Mouse (Mus musculus) c-Kit-positive CD71-negative TER-119-negative erythroid progenitor cells, embryonic 14.5 days (primary cell): Measurements from ENCODE around the gene Pml.
"Not testable (repeated sequence)": the region's sequence is repeated elsewhere in the genome, so short reads cannot be mapped to it uniquely, and the experiment has no call there.

Source experiments
- DNase-seq: peaks from one replicate; pipeline ENCODE4 v3.0.0-alpha.2; 2013; ENCODE audit warnings: low read depth

The Pml gene

DNA sequence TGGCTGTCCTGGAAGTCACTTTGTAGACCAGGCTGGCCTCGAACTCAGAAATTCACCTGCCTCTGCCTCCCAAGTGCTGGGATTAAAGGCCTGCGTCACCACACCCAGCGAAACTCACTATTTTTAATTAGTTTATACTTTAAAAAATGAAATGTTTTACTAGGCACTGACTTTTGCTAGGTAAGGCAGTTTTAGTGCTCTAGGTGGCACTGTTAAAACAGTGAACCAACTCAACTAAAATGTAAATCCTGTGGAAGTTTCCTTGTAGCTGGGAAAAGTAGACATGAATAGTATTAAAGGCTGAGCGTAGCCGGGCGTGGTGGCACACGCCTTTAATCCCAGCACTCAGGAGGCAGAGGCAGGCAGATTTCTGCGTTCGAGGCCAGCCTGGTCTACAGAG lies 22.0 kb upstream of the Pml start:
- not testable (repeated sequence) for DNase-seq

DNA sequence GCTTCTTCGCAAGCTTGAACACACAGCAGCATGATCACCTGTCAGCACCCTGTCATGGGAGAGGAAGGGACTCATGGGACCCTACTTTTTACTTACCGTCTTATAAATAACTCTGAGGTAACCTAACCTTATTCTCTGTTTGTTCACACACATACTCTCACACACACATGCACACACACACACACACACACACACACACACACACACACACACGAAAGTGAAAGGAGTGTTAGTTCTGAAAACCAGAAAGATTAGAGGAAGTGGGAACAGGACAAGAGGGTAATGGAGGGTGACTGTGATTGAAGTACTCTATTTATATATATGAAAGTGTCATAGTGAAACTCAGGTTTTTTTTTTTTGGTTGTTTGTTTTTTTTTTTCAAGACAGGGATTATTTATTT lies 21.5 kb upstream of the Pml start:
- DNase-seq: no peak

DNA sequence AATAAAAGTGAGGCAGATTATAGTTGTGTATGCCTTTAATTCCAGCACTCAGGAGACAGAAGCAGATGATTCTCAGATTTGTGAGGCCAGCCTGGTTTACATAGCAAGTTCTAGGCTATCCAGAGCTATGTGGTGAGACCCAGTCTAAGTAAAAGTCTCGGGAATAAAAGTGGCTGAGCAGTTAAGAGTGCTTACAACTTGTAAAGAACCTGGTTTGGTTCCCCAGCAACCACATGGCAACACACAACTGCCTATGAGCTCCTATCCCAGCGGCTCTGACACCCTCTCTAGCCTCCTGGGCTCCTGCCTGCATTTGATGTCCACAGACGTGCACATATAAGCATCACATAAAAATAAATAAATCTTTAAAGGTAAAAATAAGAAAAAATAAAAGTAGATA lies 20.5 kb upstream of the Pml start:
- no peak for DNase-seq

DNA sequence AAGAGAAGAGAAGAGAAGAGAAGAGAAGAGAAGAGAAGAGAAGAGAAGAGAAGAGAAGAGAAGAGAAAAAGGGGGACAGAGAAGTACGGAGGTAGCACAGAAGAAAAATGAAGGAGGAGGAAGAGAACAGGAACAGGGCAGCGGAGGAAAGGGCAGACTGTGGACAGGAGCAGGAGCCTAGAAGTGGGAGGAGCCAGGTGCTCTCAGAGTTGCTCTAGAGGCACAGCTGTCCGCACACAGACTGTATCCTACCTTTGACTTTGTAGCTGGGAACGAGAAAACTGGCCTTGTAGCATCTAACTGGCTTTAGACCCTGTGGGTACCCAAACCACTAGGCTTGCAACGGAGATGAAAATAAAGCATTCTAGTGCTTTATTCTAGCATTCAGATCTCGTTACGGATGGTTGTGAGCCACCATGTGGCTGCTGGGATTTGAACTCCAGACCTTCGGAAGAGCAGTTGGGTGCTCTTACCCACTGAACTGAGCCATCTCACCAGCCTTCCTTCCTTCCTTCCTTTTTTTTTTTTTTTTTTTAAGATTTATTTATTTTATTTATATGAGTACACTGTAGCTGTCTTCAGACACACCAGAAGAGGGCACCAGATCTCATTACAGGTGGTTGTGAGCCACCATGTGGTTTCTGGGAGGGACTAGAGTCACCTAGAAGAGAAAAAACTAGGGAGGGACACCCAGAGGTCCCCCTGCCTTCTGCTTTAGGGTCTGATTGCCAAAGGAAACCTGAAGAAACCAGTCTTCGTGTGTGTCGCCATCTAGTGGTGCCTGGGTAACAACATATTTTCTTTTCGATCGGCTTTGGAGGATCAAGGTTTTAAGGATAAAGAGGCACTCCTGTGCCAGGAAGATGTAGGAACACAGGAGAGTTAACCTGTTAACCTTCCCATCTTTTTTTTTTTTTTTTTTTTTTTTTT lies 19.1 kb upstream of the Pml start:
- peak; percentile 78 for DNase-seq

DNA sequence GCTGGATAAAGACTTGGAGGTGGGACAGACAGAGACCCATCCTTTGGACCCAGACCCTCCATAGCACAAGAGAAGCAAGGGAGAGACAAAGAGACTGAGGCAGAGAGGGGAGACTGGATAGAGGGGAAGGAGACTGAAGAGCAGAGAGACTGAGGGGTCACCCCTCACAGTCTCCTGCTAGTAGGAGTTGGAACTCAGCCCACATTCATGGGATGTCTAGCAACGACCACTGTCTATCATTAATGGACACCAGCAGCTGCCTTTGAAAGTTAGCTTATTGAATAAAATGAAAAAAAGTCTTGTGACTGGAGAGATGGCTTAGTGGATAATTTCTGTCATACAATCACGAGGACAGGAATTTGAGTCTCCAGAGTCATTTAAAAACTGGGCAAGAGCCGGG lies 17.5 kb upstream of the Pml start:
- DNase-seq: no peak

DNA sequence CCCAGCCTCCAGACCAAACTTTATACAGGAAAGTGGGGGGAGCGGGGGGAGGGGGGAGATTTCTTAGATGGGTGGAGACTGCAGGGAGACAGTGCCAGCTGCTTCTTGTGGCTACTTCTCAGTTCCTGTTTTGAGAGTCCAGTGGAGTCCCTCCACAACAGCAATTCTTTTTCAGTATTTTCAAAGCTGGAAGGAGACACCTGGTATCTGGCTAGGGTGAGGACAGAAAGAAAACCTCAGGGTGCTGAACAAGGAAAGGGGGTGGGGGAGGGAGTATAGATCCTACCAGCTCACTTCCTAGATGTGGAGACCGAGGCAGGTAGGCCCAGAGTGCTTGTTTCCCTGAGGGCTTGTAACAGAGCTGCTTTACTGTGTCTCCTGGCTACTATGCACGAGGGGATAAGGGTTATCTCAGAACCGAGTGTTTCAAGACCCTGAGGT lies 17.0 kb upstream of the Pml start:
- no peak for DNase-seq

DNA sequence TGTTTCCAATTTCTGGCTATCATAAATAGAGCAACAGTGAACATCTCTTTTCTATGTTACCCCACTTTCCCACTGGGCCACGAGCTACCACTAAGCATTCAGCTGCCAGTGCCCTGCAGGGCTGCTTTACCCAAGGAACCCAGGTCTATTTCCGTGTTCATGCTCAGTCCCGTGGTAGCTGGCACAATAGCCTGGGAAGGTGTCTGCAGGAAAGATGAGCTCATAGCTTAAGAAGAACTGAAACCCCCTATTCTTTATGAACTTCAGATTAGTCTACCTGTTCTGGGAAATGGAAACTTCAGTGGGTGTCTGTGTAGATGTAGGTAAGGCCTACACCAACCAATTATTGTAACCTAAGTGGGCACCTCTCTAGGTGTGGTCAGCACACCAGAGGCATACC lies 15.8 kb upstream of the Pml start:
- no peak for DNase-seq

DNA sequence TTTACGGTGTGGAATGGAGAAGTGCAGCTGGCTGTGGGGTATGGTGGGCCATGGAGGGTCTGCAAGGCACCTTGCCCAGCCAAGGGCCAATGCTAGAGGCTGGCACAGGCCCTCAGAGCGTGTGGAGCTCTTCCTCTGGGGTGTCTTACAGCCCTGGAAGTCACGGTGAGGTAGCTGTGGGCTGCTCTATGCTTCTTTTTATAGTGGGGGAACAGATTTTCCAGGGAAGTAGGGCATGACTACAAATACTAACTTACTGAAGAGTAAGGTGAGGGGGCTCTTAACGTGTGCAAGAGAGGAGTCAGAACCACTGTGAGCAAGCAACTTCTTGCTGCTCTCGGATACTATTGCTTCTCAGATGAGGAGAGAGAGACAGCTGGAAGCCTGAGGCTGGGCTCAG lies 12.9 kb upstream of the Pml start:
- DNase-seq: no peak

DNA sequence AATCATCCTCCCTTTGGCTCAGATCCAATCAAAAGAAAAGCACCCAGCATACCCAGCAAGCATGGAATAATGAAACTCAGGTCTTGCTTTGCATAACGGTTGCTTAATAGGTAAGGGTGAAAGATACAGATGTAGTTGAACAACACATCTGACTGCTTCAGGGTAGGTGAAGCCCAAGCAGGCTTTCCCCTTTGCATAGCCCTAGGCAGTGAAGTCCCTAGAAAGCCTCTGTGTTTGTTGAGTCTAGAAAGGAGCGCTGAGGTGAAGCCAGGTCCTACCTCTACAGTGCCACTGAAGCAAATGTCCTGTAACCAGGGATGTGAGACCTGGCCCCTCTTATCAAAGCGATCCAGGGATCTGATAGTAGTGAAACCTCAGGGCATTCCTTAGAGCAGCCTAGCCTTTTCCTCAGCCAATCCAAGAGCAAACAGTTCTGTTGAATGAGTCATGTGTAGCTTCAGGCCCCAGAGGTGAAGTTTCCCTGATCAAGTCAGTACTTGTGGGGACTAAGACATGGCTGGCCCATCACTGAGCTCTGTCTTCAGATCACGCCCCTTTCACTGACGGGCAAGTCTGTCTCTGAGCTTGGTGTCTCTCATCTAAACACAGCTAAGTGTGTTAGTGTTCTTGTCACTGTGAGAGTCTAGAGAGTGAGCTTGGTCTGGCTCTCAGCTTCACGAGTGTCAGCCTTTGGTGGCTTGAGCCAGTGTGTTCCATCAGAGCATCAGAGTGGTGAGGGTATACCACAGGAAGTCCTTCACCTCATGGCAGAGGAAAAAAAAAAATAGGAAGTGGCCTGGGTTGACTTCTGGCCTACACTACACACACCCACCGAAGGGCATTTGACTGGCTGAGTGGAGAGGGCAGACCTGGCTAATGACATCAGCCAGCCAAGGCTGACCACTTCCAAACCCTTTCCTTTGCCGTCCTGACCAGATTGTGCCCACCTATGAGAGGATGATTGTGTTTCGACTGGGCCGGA lies 6.4 kb upstream of the Pml start:
- DNase-seq: no peak

DNA sequence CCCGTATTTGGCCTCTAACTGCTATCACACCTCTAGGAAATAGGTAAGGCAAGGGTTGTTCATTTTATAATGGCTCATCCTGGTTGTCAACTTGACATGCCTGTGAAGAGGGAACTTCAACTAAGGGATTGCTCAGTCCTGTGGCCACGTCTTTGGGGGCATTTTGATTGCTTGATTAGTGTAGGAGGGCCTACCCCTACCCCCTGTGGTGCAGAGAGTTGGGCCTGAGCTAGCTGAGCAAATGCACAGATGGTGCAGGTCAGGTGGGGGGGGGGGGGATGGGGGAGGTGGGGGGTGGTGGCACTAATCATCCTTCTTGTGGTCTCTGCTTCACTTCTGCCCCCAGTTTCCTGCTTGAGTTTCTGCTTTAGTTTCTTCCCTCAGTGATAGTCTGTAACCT lies 5.5 kb upstream of the Pml start:
- DNase-seq: no peak

DNA sequence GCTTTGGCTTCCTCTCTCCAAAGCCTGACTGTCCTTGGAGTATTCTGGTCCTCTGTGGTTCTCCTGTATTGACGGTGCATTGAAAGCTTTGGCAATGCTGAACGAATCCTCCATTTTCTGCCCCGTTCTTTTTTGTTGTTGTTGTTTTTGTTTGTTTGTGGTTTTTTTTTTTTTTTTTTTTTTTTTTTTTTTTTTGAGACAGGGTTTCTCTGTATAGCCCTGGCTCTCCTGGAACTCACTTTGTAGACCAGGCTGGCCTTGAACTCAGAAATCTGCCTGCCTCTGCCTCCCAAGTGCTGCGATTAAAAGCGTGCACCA lies 4.2 kb upstream of the Pml start:
- DNase-seq: not testable (repeated sequence)

DNA sequence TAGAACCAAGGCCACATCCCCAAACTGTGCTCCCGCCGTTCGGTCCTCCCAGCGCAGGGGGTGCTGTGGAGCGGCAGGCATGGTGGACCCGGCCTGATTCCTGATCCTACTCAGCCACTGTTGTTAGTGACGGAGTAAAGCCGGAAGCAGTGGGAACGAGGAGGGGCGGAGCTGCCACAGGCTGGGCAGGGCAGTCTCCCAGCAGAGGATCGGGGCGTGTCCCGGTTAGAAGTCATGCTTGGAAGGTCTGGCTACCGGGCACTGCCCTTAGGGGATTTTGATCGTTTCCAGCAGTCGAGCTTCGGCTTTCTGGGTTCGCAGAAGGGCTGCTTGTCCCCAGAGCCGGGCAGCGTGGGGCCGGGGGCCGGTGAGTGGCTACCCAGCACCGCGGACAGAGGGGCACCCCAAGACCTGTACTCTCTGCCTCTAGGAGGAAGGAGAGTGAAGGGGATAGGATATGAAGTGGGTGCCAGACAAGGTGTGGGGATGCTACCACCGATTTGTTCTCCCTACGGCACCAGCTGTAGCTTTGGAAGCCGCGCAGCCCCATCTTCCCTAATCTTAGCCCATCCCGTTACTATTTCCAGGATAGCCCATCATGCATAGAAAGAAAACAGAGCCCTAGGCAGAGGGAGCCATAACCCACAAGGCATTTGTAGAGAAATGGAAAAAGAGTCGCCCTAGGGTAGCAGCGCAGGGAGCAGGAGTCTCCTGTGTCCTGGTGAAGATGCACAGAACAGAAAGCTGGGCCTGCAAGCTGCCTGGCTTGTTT lies 3.6 kb upstream of the Pml start, which contains the start of gene Stoml1:
Gene Stoml1, plus strand, starts transcription at position 132 of the 772 bp plus-strand sequence.
- DNase-seq: peak; percentile 90

DNA sequence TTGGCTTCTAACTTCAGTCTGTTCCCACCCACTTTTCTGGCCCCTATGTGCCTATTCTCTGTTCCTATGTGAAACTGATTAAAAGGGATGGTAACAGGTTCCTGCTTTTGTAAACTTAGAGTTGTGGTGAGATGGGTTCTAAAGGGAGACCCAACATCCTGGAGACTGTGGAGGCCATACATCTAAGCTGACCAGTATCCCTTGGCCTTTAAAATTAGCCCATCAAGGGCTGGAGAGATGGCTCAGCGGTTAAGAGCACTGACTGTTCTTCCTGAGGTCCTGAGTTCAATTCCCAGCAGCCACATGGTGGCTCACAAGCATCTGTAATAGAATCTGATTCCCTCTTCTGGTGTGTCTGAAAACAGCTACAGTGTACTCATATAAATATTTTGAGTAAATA lies 1.1 kb upstream of the Pml start:
- DNase-seq: not testable (repeated sequence)

DNA sequence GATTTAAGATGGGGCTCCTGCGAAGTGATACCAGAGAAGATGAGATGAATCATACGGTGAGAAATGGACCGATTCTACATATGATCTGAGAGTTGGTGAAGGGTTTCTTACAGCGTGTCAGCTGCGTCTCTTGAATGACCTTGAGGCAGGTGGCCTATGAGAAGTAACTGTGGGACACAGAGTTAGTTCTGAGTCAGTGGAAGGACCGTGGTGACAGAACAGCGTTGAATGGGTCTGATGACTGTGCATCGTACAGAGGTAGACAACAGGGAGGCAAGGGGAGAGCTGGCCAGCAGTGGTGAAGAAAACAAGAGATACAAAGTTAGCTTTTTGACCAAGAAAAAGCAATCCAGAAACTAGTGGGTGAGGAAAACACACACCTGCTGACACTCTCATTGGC lies 736 bp upstream of the Pml start:
- DNase-seq: no peak

DNA sequence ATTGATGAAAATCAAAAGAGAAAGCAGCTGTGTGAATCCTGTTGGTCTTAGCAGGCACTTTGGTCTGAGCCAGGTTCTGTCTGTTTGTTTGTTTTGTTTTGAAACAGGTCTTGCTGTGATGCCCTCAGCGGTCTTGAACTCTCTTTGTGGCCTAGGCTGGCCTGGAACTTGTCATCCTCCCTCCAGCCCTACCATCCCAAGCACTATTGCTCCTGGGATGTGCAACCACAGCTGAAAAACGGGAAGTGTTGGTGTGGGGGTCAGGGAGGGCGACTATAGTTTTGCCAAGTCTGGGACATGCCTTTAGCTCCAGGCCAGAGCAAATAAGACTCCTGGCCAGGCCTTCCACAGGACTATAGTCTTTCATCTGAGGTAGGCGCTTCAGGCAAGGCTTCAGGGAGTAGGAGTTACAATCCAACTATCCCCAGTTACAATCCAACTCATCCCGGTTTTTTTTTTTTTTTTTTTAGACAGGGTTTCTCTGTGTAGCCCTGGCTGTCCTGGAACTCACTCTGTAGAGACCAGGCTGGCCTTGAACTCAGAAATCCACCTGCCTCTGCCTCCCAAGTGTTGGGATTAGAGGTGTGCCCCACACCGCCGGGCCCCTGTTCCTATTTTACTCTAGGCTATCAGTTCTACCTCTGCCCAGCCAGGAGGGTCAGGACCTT lies 706 bp downstream of the Pml start:
- no peak for DNase-seq

DNA sequence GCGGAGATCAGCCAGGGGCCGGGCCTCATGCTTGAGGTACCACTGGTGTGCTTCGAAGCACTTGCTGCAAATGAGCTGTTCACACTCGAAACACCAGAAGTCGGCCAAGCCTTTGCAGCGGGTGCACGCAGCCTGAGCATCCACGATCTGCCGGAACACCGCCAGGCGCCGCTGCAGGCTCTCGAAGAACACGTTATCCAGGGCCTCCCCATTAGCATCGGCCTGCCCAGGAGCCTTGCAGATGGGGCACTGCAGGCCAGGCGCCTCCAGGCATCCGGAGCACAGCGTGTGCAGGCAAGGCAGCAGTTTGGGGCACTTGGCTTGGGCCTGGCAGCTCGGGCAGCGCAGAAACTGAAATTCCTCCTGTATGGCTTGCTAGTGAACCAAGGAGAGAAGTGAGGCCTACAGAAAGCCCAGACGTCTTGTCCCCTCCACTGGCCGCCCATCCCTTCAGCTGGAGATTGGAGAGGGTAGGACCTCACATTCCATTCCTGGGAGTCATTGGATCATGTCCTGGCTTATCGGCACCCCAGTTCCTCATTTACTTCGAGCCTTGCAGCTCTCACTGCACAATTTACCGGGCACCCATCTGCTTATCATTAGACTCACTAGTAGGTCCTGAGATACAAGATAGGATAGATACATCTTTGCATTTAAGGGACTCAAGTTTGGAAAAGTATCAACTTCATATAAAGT lies 2.4 kb downstream of the Pml start:
- DNase-seq: peak; percentile 72

DNA sequence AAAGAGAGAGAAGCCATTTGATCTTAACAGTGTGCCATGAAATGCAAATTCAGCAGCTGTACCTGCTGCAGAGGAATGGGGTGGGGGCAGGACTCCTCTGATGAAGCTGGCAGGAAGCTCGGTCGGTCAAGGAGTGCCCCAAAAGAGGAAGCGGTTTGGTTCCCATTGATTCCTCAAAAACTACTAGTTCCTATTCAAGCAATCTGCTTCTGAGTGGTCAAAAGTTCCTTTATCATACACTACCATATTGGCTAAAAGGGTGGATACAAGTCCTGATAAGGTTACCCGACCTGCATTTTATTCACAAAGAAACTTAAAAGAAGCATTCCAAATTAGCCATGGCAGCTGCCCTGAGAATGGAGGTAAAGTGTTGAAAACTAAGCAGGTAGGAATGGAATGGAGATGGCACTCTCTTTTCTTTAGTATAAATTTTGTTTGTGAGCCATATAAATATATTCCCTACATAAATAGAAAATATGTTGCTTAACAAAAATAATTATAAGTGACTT lies 3.4 kb downstream of the Pml start:
- DNase-seq: no peak

DNA sequence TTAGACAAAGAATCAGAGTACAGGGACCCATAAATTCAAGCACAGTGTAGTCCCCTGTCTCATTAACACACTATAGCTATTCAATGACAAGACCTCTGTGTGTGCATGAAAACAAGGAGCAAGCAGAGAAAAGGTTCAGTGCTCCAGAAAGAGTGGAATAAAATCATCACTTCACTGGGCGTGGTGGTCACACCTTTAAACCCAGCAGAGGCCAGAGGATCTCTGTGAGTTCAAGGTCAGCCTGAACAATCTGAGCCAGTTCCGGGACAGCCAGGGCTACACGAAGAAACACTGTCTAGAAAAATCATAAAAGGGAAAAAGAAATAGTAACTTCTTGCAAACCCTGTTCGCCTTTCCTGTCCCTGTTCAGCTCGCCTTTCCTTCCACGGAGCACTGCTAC lies 5.9 kb downstream of the Pml start:
- DNase-seq: no peak

DNA sequence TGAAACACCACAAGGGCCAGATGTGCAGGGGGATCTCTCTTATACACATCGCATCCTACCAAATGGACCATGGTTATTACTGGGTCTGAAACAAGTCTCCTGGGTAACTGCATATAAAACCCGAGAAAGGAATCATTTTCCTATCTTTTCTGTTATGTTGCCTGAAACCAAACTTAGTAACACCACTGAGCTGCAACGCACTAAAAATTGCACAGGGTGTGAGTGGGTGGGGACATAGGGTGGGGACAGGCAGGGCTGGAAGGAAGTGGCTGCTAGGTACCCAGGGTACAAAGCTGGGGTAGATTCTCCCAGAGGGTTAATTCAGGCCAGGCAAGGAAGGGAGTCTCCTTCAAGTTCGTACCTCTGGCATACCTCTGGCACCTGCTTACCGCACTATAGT lies 6.9 kb downstream of the Pml start:
- DNase-seq: no peak

DNA sequence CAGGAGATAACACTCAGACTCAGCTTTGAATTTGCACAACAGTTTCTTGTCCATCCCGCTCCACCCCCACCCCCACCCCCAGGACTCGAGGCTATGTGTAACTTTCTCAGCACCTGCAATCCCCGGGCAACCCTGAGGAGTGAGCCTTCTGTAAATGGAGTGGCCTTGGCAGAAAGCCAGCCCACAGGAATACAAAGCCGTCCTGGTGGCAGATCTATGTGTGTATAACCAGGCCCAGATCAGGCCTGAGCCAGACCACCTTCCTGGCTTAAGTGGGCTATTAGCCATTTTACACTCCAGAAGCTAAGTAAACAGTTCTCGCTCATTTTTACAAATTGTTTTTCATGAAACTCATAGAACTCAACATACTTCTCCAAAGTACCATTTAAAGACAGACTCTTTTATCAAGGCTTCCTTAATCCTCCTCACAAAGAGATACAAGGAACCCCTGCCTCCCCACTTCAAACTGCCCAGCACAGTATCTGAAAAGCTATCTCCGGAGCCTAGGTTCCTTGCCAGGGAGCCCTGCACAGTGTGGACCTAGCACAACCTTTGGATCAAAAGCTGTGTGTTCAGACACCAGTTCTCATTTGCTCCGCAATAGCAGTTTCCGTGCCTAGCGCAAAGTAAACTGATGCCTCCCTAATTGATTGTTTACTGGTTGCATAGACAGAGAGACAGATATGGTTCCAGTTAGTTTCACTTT lies 7.7 kb downstream of the Pml start:
- no peak for DNase-seq
